Mouse (Mus musculus) kidney, embryonic 16.5 days (tissue): ENCODE measurements around the gene Fa2h. TPM values are rescaled to one million over a fixed set of nuclear protein-coding genes. Genes with fewer than 3 reads are reported as not detected.
"Not testable (repeated sequence)": the region's sequence is repeated elsewhere in the genome, so short reads cannot be mapped to it uniquely, and the experiment has no call there.

ENCODE experiments used
- ATAC-seq: fragments of 200-750 bp; cut with Nextera tagmentation; 2 replicates; pipeline ENCODE4 v1.8.0; 2017; ENCODE audit warnings: moderate TSS enrichment; ENCODE audit not compliant: low FRiP score, low TSS enrichment
- H3K27ac ChIP-seq: fragments of 300-500 bp; sonication (generic); 2 replicates; pipeline ENCODE4 v1.5.1; 2014; ENCODE audit warnings: low read length
- H3K27me3 ChIP-seq: fragments of 300-500 bp; sonication (generic); 2 replicates; pipeline ENCODE4 v1.6.1; 2014; ENCODE audit warnings: low read length, control low read depth, mixed read lengths; ENCODE audit not compliant: insufficient read depth
- H3K36me3 ChIP-seq: fragments of 300-500 bp; sonication (generic); 2 replicates; pipeline ENCODE4 v1.6.1; 2014; ENCODE audit warnings: low read length, control low read depth, mixed read lengths; ENCODE audit not compliant: insufficient read depth
- H3K4me1 ChIP-seq: fragments of 300-500 bp; sonication (generic); 2 replicates; pipeline ENCODE4 v1.6.1; 2014; ENCODE audit warnings: low read length, control low read depth, mixed read lengths; ENCODE audit not compliant: insufficient read depth
- H3K4me2 ChIP-seq: fragments of 300-500 bp; sonication (generic); replicated peaks from 2 replicates; pipeline ENCODE4 v1.6.1; 2014; ENCODE audit warnings: low read depth, low read length
- H3K4me3 ChIP-seq: fragments of 300-500 bp; sonication (generic); 2 replicates; pipeline ENCODE4 v1.5.1; 2014; ENCODE audit warnings: mild to moderate bottlenecking, low read length
- H3K9ac ChIP-seq: fragments of 300-500 bp; sonication (generic); replicated peaks from 2 replicates; pipeline ENCODE4 v1.6.1; 2014; ENCODE audit warnings: low read length
- H3K9me3 ChIP-seq: fragments of 300-500 bp; sonication (generic); 2 replicates; pipeline ENCODE4 v1.6.1; 2016; ENCODE audit warnings: low read length, control low read depth
- WGBS: fragments of 180-500 bp; shearing (Covaris S2); extraction: QIAGEN DNeasy Blood & Tissue Kit; methylation state at CpG from one replicate; pipeline ENCODE4 v1.1.7; 2014; 5-methylcytosine and 5-hydroxymethylcytosine counted together
- polyA plus RNA-seq: library from polyadenylated mRNA; unstranded; fragments of >200 nt; fragmentation: Nextera tagmentation; extraction: Ambion mirVana; gene quantifications from 2 replicates; pipeline ENCODE4 v1.2.1, GENCODE M21; 2015

The Fa2h gene
- polyA plus RNA-seq, 1 experiment from 2014 or later, result 1.8 TPM

GRCm38 (mm10) chr8:111338370-111339208 is 55.0 kb downstream of the Fa2h start:
- ATAC-seq, result no peak
- H3K36me3 ChIP-seq, result no peaks in the 10 kb centered on the region
- H3K9me3 ChIP-seq, result no peaks in the 10 kb centered on the region
- WGBS, result 37% methylated on average over 12 of the region's 12 CpGs
- H3K4me3 ChIP-seq, result peak overlapping the region; percentile 58
- no peak overlapping the region for H3K27ac ChIP-seq
- no peaks in the 10 kb centered on the region for H3K27me3 ChIP-seq
- peaks cover 8% of the 10 kb centered on the region for H3K4me1 ChIP-seq
- no peak overlapping the region for H3K9ac ChIP-seq
- peak overlapping the region; percentile 95 for H3K4me2 ChIP-seq

DNA sequence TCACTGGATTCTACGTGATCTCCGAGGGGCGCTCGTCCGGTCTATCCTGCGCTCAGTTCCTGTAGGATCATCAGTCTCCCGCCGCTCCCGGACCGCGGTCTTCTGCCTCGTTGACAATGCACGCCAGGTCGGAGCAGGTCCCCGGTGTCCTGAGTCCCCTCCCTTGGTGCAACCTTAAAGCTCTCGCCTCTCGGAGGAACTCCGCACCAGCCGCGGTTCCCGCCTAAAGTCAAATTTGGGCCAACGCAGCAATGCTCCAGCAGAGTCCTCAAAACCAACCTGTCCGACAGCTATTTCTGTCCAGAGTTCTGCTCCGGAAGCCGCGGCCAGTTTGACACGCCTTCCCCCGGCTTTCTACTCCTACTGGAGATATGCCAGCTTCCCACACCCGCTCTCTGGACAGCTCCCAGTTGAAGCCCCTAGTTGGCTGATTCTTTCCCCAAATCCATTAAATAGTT is 55.7 kb downstream of the Fa2h start, which contains the start of gene Mlkl:
TSS of gene Mlkl (minus strand) at position 288 of the 458 bp plus-strand sequence.
- Histone ChIP-seq H3K4me3 (peak within 1 kb of the TSS; percentile 58), H3K4me1 (peaks cover 8% of the 10 kb centered on the region), H3K27ac (no peak within 1 kb of the TSS), H3K4me2 (peak within 1 kb of the TSS; percentile 95), H3K9ac (peak within 1 kb of the TSS; percentile 64), H3K9me3 (no peaks in the 10 kb centered on the region), H3K27me3 (no peaks in the 10 kb centered on the region), H3K36me3 (no peaks in the 10 kb centered on the region)
- ATAC-seq, result peak; percentile 70
- under 1% methylated on average over 29 of the region's 29 CpGs for WGBS

DNA sequence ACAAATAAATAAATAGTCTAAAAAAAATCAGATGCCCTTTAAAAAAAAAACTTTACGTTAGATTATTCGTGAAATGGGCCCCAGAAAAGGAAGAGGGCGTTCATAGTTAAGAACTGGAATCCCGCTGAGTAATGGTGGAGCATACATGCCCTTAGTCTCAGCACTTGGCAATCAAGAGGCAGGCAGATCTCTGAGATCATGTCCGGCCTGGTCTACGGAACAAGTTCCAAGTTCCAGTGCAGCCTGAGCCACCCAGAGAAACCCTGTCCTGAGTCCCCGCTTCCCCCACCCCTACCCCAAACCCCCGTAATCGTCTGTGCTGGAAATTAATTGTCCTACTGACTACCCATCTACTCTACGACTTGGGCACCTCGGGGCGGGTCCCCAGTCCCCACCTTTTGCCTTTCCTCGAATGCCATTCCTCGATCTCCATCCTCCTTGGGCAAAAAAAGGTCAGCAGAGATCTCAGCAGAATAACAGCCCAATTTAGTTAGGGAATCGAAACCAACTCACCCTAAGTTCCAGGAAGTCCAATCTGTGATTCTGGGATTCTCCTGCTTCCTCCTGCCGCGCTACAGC is 56.2 kb downstream of the Fa2h start:
- WGBS, result 22% methylated on average over 17 of the region's 17 CpGs
- Histone ChIP-seq H3K4me2 (peak overlapping the region; percentile 95), H3K36me3 (no peaks in the 10 kb centered on the region), H3K4me1 (peaks cover 8% of the 10 kb centered on the region), H3K27ac (no peak overlapping the region), H3K9ac (peak overlapping the region; percentile 64), H3K4me3 (peak overlapping the region; percentile 58), H3K9me3 (no peaks in the 10 kb centered on the region), H3K27me3 (no peaks in the 10 kb centered on the region)
- ATAC-seq, result no peak; the same call in 1 of the 2 replicates

DNA sequence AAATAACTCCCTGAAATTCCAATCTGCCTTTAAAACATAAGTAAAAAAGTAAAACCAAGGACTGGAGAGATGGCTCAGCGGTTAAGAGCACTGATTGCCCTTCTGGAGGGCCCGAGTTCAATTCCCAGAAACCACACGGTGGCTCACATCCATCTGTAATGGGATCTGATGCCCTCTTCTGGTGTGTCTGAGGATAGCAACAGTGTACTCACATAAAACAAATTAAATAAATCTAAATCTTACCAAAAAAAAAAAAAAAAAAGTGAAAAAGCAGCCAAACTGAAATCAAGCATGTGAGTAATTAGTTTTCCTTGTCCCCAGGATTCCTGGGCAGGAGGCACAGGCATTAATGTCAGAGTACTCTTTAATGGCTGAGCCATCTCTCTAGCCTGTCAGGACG is 56.9 kb downstream of the Fa2h start:
- Histone ChIP-seq H3K4me1 (peaks cover 8% of the 10 kb centered on the region), H3K4me2 (no peak overlapping the region), H3K27me3 (no peaks in the 10 kb centered on the region), H3K9me3 (no peaks in the 10 kb centered on the region), H3K36me3 (no peaks in the 10 kb centered on the region), H3K27ac (no peak overlapping the region), H3K4me3 (no peak overlapping the region), H3K9ac (no peak overlapping the region)
- 81% methylated on average over 4 of the region's 4 CpGs for WGBS
- no peak for ATAC-seq

DNA sequence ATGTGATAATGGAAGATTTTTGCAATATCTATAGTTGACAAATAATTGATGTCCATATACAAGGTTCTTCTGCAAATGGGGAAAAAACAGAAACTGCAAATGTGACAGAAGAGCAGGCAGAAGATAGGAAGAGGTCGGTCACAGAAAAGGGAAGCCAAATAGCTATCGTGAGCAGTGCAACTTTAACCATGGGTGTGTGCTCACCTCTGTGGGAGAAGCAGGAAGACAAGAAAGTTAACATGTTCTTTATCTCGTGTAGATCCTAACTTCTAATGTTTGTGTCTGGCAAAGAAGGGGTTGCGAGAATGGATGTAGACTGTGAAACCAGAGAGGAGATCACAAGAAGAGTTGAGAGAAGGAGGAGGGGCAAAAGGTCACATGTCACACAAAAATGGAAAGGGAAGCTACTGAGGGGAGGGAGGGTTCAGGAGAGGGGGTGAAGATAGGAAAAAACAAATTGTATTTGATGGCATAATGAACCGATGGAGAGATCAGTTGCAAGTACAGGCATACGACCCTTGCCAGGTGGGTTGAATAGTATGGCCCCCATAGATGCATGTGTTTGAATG is 68.3 kb downstream of the Fa2h start:
- no peaks in the 10 kb centered on the region for H3K36me3 ChIP-seq
- WGBS, result 75% methylated on average over 6 of the region's 6 CpGs
- H3K9me3 ChIP-seq, result no peaks in the 10 kb centered on the region
- no peak overlapping the region for H3K9ac ChIP-seq
- H3K27me3 ChIP-seq, result no peaks in the 10 kb centered on the region
- no peak overlapping the region for H3K4me3 ChIP-seq
- ATAC-seq, result no peak
- H3K4me1 ChIP-seq, result no peaks in the 10 kb centered on the region
- H3K27ac ChIP-seq, result no peak overlapping the region
- H3K4me2 ChIP-seq, result no peak overlapping the region

GRCm38 (mm10) chr8:111314729-111315128 is 78.9 kb downstream of the Fa2h start:
- Histone ChIP-seq H3K36me3 (no peaks in the 10 kb centered on the region), H3K27ac (no peak overlapping the region), H3K9me3 (no peaks in the 10 kb centered on the region), H3K4me1 (no peaks in the 10 kb centered on the region), H3K4me2 (no peak overlapping the region), H3K27me3 (no peaks in the 10 kb centered on the region), H3K4me3 (no peak overlapping the region), H3K9ac (no peak overlapping the region)
- ATAC-seq, result no peak
- WGBS, result 87% methylated on average over 12 of the region's 12 CpGs

DNA sequence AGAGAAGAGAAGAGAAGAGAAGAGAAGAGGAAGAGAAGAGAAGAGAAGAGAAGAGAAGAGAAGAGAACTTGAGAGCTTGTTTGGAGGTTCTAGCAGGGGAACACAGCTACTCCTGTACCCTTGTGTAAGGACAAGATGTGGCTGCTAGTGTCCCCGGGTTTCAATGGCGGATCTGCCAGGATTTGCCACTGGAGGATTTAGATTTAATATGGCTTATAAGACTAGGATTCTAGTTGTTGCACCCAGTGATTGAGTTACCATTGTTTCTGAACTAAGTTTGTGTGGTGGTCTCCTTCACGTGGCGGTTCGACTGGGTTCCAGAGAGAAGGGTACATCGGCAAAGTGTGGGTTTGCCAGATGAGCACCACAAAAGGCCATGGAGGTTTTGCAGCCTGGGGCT is 79.7 kb downstream of the Fa2h start:
- not testable (repeated sequence) for H3K9me3 ChIP-seq, H3K4me1 ChIP-seq, H3K27me3 ChIP-seq, H3K27ac ChIP-seq, H3K36me3 ChIP-seq, H3K4me2 ChIP-seq, H3K4me3 ChIP-seq, H3K9ac ChIP-seq, ATAC-seq
- 92% methylated on average over 6 of the region's 6 CpGs for WGBS

DNA sequence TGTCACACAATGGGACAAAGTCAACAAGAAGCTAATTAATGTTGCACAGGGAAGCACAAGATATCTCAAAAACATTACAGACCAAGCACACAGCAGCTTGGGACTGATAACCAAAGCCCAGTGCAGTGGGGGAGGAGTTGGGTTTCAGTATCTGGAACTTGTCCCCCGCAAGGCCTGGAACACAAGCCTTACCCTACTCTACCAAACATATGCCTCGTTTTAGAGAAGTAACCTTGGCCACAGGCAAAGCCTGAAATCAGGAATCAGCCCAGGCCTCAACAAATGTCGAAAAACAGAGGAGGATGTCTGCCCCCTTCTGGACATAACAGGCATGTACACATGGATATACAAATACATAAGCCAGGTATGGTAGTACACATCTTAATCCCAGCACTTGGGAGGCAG is 80.9 kb downstream of the Fa2h start:
- Histone ChIP-seq H3K4me1 (no peaks in the 10 kb centered on the region), H3K4me3 (no peak overlapping the region), H3K4me2 (no peak overlapping the region), H3K27ac (no peak overlapping the region), H3K36me3 (no peaks in the 10 kb centered on the region), H3K9me3 (no peaks in the 10 kb centered on the region), H3K27me3 (no peaks in the 10 kb centered on the region), H3K9ac (no peak overlapping the region)
- ATAC-seq, result no peak
- WGBS, result 73% methylated on average over 3 of the region's 3 CpGs

- ATAC-seq, result not testable (repeated sequence)
Measured at GRCm38 (mm10) chr8:111310006-111310405, 83.6 kb downstream of the Fa2h start.

More at GRCm38 (mm10) chr8:111310006-111310405, 83.6 kb downstream of the Fa2h start:
- not testable (repeated sequence) for H3K27ac ChIP-seq, H3K27me3 ChIP-seq, H3K36me3 ChIP-seq, H3K4me3 ChIP-seq, H3K9me3 ChIP-seq, H3K9ac ChIP-seq, H3K4me1 ChIP-seq, H3K4me2 ChIP-seq
- WGBS, result 93% methylated on average over 12 of the region's 15 CpGs
